Mouse (Mus musculus) stomach, embryonic 14.5 days (tissue): ENCODE measurements at regions not wholly inside any gene's neighbourhood (a gene's known extent, or its start where the extent isn't known, plus 50 kb on each side); places are given as distances from the start of the nearest gene placed in this dataset.

ENCODE experiments used
- ATAC-seq: fragments of 200-750 bp; cut with Nextera tagmentation; 2 replicates; pipeline ENCODE4 v1.8.0; 2017; ENCODE audit warnings: low read depth, moderate TSS enrichment; ENCODE audit not compliant: insufficient number of reproducible peaks, insufficient read depth, low FRiP score
- H3K27ac ChIP-seq: fragments of 300-500 bp; sonication (generic); 2 replicates; pipeline ENCODE4 v1.5.1; 2014; ENCODE audit warnings: mild to moderate bottlenecking, low read length, moderate library complexity, mixed read lengths
- H3K27me3 ChIP-seq: fragments of 300-500 bp; sonication (generic); 2 replicates; pipeline ENCODE4 v1.6.1; 2014; ENCODE audit warnings: low read length, control low read depth, mixed read lengths; ENCODE audit not compliant: control insufficient read depth, insufficient read depth
- H3K36me3 ChIP-seq: fragments of 300-500 bp; sonication (generic); 2 replicates; pipeline ENCODE4 v1.6.1; 2014; ENCODE audit warnings: mild to moderate bottlenecking, control low read depth, low read length, moderate library complexity, mixed read lengths; ENCODE audit not compliant: control insufficient read depth, insufficient read depth
- H3K4me1 ChIP-seq: fragments of 300-500 bp; sonication (generic); 2 replicates; pipeline ENCODE4 v1.6.1; 2014; ENCODE audit warnings: low read length, control low read depth, mixed read lengths; ENCODE audit not compliant: control insufficient read depth, insufficient read depth
- H3K4me2 ChIP-seq: fragments of 300-500 bp; sonication (generic); replicated peaks from 2 replicates; pipeline ENCODE4 v1.6.1; 2014; ENCODE audit warnings: low read depth, low read length, control low read depth
- H3K4me3 ChIP-seq: fragments of 300-500 bp; sonication (generic); 2 replicates; pipeline ENCODE4 v1.5.1; 2014; ENCODE audit warnings: low read depth, low read length, control low read depth
- H3K9ac ChIP-seq: fragments of 300-500 bp; sonication (generic); replicated peaks from 2 replicates; pipeline ENCODE4 v1.6.1; 2014; ENCODE audit warnings: low read depth, mild to moderate bottlenecking, control low read depth, low read length, moderate library complexity, mixed read lengths
- H3K9me3 ChIP-seq: fragments of 300-500 bp; sonication (generic); 2 replicates; pipeline ENCODE4 v1.6.1; 2016; ENCODE audit warnings: low read depth, low read length, control low read depth; ENCODE audit not compliant: control insufficient read depth
- WGBS: fragments of 180-500 bp; shearing (Covaris S2); extraction: QIAGEN DNeasy Blood & Tissue Kit; methylation state at CpG from one replicate; pipeline ENCODE4 v1.1.7; 2014; 5-methylcytosine and 5-hydroxymethylcytosine counted together

DNA sequence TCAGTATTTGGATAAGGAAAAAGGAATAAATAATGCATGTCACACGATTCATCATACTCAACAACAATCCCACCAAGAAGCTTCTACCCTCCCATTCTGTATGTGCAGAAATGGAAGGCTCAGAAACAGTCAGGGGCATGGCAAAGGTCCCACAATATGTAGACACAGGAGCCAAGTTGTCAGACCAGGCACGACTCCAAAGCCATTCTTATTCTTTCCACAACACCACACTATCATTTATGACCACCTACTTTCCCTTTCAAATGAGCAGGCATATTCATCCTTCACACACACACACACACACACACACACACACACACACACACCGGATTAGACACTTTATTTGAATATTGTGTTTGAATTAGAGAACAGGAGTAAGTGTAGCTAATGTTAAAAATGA lies 232.0 kb downstream of the Rab28 start:
- 70% methylated on average over 3 of the region's 3 CpGs for WGBS
- ATAC-seq = no peak
- no peak overlapping the region for H3K9ac ChIP-seq
- no peaks in the 10 kb centered on the region for H3K27me3 ChIP-seq
- H3K36me3 ChIP-seq = no peaks in the 10 kb centered on the region
- no peak overlapping the region for H3K4me3 ChIP-seq
- H3K4me1 ChIP-seq = no peaks in the 10 kb centered on the region
- no peaks in the 10 kb centered on the region for H3K9me3 ChIP-seq
- no peak overlapping the region for H3K27ac ChIP-seq
- no peak overlapping the region for H3K4me2 ChIP-seq

DNA sequence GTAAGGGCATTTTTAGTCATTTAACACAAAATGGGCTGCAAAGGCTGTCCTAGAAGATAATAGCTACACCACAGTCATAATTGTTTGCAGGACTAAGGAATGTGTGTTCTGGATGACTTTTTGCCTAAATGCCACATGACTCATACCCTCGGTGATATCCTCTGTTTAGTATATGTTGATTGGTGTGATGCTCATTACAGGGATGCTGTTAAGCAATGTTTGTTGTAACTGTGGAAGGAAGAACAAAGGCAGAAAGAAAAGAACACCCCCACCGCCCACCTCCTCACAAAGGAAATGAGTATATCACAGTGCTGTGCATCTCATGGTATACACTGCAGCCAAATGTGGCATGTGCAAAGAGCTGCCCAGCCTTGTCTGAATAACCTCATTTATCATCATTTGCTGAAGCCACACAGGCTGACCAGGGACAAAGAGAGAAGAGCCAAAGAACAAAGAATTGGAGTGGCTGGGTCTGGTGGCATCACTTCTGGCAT lies 262.4 kb downstream of the Rab28 start:
- 55% methylated on average over 2 of the region's 2 CpGs for WGBS
- no peak overlapping the region for H3K4me2 ChIP-seq
- no peaks in the 10 kb centered on the region for H3K36me3 ChIP-seq
- H3K9me3 ChIP-seq = no peaks in the 10 kb centered on the region
- no peaks in the 10 kb centered on the region for H3K4me1 ChIP-seq
- H3K4me3 ChIP-seq = no peak overlapping the region
- H3K9ac ChIP-seq = no peak overlapping the region
- no peak for ATAC-seq
- no peak overlapping the region for H3K27ac ChIP-seq
- H3K27me3 ChIP-seq = no peaks in the 10 kb centered on the region

DNA sequence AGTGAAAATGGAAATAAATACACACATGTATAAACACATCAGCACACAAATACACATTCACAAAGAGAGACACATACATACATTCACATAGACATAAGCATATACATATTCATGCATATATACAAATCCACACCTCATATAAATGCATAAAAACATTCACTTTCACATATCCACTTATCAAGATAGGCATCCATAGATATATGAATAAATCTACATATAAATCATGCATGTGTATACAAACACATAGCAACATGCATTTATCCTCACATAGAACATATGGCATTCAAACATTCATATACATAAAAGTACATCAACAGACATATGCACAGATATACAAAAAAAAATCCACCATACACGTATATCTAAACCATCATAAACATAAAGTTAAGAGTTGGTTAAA lies 266.9 kb downstream of the Rab28 start:
- no peak for ATAC-seq
- Histone ChIP-seq H3K27ac (no peak overlapping the region), H3K4me2 (no peak overlapping the region), H3K27me3 (no peaks in the 10 kb centered on the region), H3K36me3 (no peaks in the 10 kb centered on the region), H3K9me3 (no peaks in the 10 kb centered on the region), H3K4me1 (no peaks in the 10 kb centered on the region), H3K4me3 (no peak overlapping the region), H3K9ac (no peak overlapping the region)
- WGBS = 77% methylated on average over 1 of the region's 1 CpGs

DNA sequence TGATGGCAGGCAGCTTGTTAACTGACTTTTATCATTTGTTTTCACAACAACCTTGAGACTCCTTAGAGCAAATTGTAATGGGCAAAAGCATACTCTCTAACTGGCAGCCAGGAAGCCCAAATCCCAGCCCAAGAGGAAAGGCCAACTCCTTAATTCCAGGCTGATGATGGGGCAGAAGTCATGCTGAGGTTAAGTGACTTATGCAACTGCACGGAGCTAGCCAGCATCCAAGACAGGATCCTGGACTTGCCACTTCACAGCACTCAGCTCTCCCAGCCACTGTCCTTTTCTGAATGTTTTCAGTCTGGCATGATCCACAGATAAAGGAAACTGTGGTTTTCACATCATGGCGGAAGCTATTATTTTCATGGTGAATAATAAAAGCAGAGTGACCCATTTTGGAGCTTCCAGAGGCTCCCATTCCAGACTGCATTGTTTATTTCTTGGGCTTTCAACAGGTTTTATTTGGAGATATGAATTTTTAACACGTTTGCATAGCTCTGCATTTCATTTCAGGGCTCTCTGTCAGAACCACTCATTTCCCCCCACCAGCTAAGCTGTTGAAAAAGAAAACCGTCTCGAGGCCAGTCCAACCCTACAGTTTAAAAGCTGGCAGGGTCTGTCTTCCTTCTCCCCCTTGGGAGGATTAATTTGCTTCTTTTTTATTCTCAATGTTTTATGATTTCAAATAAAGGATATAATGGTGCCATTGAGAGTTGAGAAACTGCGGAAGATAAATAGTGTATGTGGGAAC lies 288.7 kb downstream of the Rab28 start:
- Histone ChIP-seq H3K9me3 (no peaks in the 10 kb centered on the region), H3K27ac (no peak overlapping the region), H3K27me3 (no peaks in the 10 kb centered on the region), H3K4me1 (no peaks in the 10 kb centered on the region), H3K4me3 (no peak overlapping the region), H3K36me3 (no peaks in the 10 kb centered on the region), H3K4me2 (no peak overlapping the region), H3K9ac (no peak overlapping the region)
- no peak for ATAC-seq
- WGBS = 56% methylated on average over 6 of the region's 6 CpGs

DNA sequence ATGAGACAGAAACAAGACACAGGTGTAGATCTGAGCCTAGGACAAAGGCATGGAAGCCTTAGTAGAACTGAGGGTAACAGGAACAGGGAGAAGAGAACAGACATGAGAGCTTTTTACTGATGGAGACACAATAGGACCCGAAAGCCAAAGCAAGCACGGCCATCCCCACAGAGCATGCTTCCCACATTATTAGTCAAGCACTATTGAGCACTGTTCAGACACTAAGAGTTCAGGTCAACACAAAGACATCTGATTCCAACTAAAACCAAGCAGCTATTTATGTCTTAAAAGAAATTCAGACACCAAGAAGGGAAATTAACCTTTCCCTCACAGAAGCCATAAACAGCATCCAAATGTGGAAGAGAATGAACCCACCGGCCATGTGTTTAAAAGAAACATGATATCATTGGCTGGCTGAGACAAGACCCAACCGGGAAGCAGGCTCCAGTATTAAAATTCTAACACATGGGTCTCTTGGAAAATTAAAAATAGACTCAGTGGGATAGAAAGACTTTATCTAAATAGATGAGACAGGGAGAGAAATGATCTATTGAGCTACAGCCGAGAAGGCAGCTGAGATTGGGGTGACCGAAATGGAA lies 298.8 kb downstream of the Rab28 start:
- Histone ChIP-seq H3K4me3 (no peak overlapping the region), H3K27me3 (no peaks in the 10 kb centered on the region), H3K4me1 (no peaks in the 10 kb centered on the region), H3K9me3 (no peaks in the 10 kb centered on the region), H3K9ac (no peak overlapping the region), H3K27ac (no peak overlapping the region), H3K36me3 (no peaks in the 10 kb centered on the region), H3K4me2 (no peak overlapping the region)
- no peak for ATAC-seq
- WGBS = 65% methylated on average over 6 of the region's 6 CpGs

DNA sequence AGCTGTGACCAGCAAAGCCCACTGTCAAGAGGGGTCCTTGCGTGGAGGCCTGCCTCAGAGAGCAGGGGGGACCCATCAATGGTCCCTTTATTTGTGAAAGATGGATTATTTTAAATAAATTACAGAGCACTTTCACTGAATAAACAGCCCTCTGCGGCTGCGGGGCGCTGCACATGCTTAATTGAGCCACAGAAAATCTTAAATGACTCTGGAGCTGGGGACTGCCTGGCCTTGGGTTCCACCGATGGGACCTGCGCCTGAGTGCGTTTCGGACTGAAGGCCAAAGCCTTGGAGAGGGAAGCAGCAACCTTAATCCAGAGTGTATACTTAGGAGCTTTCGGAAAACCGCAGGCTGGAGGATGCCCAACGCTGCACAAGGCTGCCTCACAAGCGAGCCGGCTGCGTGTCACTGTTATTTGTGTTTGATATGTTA lies 315.1 kb downstream of the Rab28 start:
- no peaks in the 10 kb centered on the region for H3K36me3 ChIP-seq
- no peaks in the 10 kb centered on the region for H3K27me3 ChIP-seq
- no peak overlapping the region for H3K9ac ChIP-seq
- no peaks in the 10 kb centered on the region for H3K4me1 ChIP-seq
- no peak overlapping the region for H3K27ac ChIP-seq
- no peak for ATAC-seq
- H3K4me3 ChIP-seq = no peak overlapping the region
- no peak overlapping the region for H3K4me2 ChIP-seq
- 53% methylated on average over 14 of the region's 14 CpGs for WGBS
- no peaks in the 10 kb centered on the region for H3K9me3 ChIP-seq

DNA sequence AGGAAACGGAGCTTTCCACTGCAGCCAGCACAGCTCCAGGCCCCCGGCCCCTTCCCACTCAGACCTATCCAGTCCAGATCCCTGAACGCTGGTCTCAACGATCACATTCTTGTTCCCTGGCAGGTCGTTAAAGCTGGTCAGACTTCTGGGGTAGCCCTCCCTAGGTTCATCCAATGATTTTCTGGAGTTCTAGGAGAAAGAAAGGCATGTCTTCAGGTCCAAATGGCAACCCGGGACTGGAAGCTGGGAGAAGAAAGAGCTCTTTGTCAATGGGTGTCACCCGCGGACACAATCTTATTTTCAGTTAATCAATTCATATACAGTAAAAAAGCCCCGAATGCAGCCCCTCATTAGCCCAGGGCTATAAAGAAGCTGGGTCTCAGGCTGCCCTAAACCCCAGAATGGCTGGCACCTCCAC lies 315.8 kb downstream of the Rab28 start:
- H3K9me3 ChIP-seq = no peaks in the 10 kb centered on the region
- no peak for ATAC-seq
- 76% methylated on average over 9 of the region's 9 CpGs for WGBS

DNA sequence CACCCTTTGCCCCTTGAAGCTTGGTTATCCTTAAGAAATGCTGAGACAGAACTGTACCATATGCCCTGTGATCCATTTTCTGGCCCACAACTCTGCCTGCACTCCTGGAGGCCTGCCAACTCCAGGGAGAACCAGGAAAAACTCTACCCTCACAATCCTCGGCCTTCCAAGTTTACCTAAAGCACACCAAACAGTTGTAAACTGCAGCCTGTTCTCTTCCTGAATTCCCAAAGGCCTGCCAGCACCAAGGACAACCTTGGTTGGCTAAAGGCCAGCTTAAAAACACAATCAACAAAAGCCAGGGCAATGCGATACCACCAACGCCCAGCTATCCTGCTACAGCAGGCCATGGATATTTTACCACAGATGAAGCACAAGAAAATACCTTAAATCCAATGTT lies 334.5 kb downstream of the Rab28 start:
- H3K27ac ChIP-seq = no peak overlapping the region
- H3K9ac ChIP-seq = no peak overlapping the region
- no peak overlapping the region for H3K4me2 ChIP-seq
- no peak for ATAC-seq
- H3K36me3 ChIP-seq = no peaks in the 10 kb centered on the region
- H3K4me3 ChIP-seq = no peak overlapping the region
- no peaks in the 10 kb centered on the region for H3K9me3 ChIP-seq
- H3K27me3 ChIP-seq = no peaks in the 10 kb centered on the region
- 0 out of 2 replicates have a peak, but pooled peaks cover 5% of the 10 kb centered on the region for H3K4me1 ChIP-seq
- 68% methylated on average over 3 of the region's 3 CpGs for WGBS

More for the DNA sequence above, 315.8 kb downstream of the Rab28 start:
- H3K27ac ChIP-seq = no peak overlapping the region
- H3K36me3 ChIP-seq = no peaks in the 10 kb centered on the region
- H3K4me1 ChIP-seq = no peaks in the 10 kb centered on the region
- no peaks in the 10 kb centered on the region for H3K27me3 ChIP-seq
- H3K9ac ChIP-seq = no peak overlapping the region
- H3K4me2 ChIP-seq = no peak overlapping the region
- H3K4me3 ChIP-seq = no peak overlapping the region
